Mouse (Mus musculus) brown adipose tissue, adult 24 weeks (tissue): Measurements from ENCODE around the gene Unkl. TPM values are rescaled to one million over a fixed set of nuclear protein-coding genes. Genes with fewer than 3 reads are reported as not detected.
A peak's percentile ranks its signal among the peaks of the same experiment; 100 is the strongest.

Experiments
- H3K27ac ChIP-seq: fragments of 200-500 bp; replicated peaks from 2 replicates; pipeline ENCODE4 v1.5.1; 2012; ENCODE audit warnings: low read depth, mild to moderate bottlenecking, low read length
- H3K4me1 ChIP-seq: fragments of 200-500 bp; 2 replicates; pipeline ENCODE4 v1.6.1; 2012; ENCODE audit warnings: low read length, mixed read lengths; ENCODE audit not compliant: control insufficient read depth, insufficient read depth, insufficient read length
- H3K4me3 ChIP-seq: fragments of 200-500 bp; 2 replicates; pipeline ENCODE4 v1.5.1; 2012; ENCODE audit warnings: low read depth, mild to moderate bottlenecking, low read length, moderate library complexity; ENCODE audit not compliant: insufficient read depth
- polyA plus RNA-seq: library from polyadenylated mRNA; stranded (reverse); fragments of >200 nt; gene quantifications from 2 replicates; pipeline ENCODE4 v1.2.4, GENCODE M21; 2012; ENCODE audit not compliant: missing spikeins, insufficient read depth, insufficient read length

Unkl gene
- polyA plus RNA-seq, 1 experiment: 4.3 TPM

DNA sequence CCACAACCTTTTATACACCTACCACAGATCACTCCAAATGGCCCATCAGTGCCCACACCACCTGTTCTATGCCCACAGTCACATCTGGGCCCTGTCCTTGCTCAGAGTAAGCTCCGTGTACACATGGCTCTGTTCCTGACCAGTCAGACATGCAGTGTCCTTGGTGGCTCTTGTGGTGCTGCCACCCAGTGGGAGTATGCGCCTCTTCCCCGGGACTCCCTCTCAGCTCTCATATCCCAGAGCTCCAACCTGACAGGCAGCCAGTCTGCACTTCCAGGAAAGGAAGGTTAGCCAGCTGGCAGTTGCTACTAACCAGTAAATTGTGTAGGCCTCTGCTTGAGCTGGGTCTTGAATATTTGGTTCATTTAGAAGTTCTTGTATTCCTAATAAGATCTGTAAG is 76.3 kb downstream of the Unkl start:
- no peak overlapping the region for H3K4me3 ChIP-seq
- no peak overlapping the region for H3K27ac ChIP-seq
- no peaks in the 10 kb centered on the region for H3K4me1 ChIP-seq

DNA sequence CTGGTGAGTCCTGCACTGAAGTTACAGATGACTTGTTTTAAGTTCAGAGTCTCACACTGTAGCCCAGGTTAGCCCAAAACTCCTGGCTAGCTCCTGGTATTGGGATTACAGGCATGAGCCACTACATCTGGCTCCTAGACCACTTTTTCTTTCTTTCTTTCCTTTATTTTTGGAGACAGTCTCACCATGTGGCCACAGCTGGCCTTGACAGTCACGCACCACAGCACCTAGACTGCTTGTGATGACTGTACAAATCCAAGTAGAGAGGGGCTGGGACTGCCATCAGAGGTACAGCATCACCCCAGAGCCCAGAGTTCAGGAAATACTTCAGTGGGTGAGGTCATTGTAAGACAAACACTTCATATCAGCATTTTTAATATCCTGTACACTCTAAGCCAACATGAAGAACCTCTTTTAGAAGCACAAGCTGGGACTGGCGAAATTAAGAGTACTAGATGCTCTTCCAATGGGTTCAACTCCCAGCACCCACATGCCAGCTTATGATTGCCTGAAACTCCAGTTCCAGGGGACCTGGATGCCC is 82.7 kb downstream of the Unkl start:
- Histone ChIP-seq H3K4me3 (no peak overlapping the region; the same call in 1 of the 2 replicates), H3K4me1 (peaks cover 6% of the 10 kb centered on the region), H3K27ac (no peak overlapping the region)

DNA sequence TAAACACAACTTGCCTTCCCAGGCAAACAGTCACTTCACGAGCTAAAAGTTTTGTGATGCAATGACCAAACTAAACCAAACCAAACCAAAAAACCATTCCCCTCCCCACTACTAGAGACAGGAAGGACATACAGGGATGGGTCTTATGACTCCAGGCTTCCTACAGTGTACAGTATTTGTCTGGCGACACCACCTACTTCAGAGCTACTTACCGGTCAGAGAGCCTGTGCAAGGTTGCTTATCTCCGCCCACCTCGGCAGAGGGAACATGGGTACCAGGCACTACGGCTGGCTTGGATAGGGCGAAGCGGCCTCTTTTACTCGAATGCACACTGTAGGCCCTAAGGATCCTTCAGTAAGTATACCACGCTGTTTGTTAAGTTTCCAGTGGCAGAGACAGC is 84.1 kb downstream of the Unkl start:
- Histone ChIP-seq H3K4me3 (peak overlapping the region; percentile 91), H3K4me1 (peaks cover 6% of the 10 kb centered on the region), H3K27ac (no peak overlapping the region)

DNA sequence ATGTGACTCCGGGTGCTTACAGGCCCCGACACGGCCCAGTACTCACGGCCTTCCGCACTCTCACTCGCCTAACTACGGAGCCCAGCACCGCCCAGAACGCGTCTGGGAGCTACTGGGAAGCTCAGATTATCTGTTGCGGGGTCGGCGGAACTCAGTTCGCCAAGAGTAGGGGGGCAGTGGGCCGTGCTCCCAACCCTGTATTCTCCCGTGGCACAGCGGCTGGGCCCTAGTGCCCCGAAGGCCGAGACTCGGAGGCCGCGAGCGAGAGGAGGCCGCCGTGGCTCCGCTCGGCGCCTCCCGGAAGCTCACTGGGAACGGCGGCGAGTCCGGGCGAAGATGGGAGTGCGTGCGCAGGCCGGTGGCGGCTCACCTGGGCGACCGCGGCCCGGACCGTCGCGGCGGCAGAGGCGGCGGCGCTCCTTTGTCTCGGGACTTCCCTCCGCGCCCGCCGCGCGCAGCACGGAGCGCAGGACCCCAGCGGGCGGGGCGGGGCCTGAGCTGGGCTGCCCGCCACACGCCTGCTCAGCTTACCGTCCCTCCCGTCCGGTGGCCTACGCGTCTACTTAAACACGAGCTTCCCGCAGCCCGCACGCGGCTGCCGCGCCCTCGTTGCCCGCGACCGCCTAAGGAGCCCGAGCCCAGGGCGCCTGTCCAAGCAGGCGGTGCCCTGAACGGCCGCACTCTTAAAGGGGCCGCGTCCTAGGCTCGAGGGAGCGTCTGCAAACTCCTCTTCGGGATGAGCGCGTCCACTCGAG is 84.9 kb downstream of the Unkl start:
- peaks cover 6% of the 10 kb centered on the region for H3K4me1 ChIP-seq
- H3K27ac ChIP-seq: peak overlapping the region; percentile 99
- H3K4me3 ChIP-seq: peak overlapping the region; percentile 91

DNA sequence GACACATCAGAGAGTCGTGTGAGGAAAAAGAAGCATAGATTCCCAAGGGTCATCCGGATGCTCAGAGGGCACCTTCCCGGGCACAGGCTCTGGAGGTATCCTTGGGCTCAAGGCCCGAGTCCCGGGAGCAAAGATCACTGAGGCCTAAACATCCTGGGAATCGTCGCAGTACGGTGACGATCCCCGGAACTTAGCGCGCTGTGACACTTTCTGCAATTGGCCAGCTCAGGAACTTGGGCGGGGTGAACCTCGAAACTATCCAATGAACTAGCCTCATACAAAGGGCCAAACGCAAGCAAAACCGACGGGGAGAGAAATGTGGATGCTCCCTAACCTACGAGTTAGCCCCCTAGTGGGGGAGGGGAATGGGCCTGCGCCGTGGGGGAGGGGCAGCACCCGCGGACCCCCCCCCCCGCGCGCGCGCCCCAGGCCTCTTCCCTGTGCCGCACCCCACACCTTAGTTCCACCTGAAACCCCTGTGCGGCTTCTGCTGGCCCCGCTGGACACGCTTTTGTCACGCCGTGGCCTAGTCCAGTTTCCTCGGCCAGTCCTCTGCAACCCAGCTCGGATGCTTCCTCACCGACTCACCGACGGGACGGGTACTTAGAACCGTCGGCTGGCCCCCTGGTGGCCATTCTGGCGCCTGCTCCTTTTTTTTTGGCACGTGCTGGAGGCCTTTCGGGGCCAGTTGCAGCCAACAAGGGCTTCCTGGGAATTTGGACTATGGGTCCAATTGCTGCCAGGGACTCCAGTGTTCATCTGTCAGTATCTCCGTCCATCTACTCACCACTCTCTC is 85.7 kb downstream of the Unkl start:
- peaks cover 6% of the 10 kb centered on the region for H3K4me1 ChIP-seq
- peak overlapping the region; percentile 99 for H3K27ac ChIP-seq
- peak overlapping the region; percentile 91 for H3K4me3 ChIP-seq

DNA sequence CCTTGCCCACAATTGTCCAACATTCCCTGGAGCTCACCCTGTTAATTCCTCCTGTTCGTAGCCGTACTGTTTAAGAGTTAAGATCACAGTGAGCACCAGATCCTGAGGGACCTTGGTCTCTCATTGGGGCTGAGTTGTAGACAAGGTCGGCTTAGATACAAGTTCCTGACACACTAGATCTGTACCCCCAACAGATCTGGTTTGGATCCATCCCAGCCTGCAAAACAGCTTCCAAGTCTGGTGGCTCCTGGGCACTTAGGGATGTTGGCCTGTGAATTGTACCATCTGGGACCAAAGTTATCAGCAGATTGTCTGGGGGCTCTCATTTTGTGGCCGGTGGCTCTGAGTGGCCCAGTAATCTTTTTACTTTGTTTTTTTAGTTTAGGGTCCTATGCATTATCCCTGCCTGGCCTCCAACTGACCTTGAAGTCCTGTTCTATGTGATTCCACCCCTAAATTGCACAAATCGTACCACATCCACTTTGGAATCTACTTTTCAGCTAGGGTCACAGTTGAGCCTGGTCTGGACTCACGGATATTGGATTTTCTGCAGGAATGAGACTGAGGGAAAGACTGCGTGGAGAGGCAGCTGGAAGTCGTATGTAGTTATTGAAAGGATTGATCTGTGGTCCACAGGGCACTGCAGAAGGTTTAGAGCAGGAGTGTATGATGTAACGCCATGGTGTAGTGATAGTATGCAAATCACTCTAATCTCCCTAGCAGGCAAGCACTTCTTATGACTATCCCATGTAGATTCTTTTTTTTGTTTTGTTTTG is 86.6 kb downstream of the Unkl start, which contains the start of gene Ube2i:
Gene Ube2i, minus strand, starts transcription at position 52 of the 776 bp plus-strand sequence.
- Histone ChIP-seq H3K4me3 (peak within 1 kb of the TSS; percentile 91), H3K27ac (peak within 1 kb of the TSS; percentile 99), H3K4me1 (peaks cover 6% of the 10 kb centered on the region)

DNA sequence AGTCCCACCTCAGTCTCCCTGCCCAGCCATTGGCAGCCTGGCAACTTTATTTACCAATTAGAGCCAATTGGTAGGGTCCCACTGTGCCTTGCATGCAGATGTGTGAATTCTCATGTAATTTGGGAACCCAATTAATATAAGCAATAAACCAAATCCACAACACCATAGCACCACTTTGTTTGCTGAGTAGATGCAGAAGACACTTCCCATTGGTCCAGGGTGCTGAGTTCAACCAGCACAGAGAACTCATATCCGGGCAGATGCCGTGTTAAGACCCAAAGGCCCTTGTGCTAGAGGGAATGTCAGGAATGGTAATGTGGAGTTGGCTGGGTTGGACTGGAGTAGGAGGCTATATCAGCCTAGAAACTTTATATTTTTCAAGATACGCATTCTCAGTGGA is 87.6 kb downstream of the Unkl start:
- Histone ChIP-seq H3K27ac (no peak overlapping the region), H3K4me3 (no peak overlapping the region), H3K4me1 (peaks cover 6% of the 10 kb centered on the region; the same call in 1 of the 2 replicates)

DNA sequence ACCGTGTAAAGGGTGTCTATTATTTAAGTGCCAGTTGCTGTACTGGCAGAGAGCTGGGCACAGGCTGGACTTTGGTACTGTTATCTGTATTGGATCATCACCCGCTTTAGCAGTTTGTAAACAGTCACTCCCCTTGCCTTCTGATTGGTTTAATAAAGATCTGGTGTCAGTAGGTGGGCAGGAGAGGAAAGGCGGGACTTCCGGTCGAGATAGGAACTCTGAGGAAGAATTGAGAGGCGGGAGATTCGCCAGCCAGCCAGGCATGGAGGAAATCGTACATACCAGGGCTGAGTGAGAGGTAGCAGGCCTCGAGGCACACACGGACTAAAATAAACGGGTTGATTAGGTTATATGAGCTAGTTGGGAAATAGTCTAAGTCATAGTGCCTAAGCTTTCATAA is 93.9 kb downstream of the Unkl start:
- no peak overlapping the region for H3K4me3 ChIP-seq
- H3K27ac ChIP-seq: no peak overlapping the region
- H3K4me1 ChIP-seq: no peaks in the 10 kb centered on the region

Other genes starting within 250 kb of the Unkl start
- 3.0 and 3.4 TPM in 2 replicates for gene Jpt2, start 227.7 kb upstream of the Unkl start, polyA plus RNA-seq
- 4.2 and 4.8 TPM in 2 replicates for gene Cramp1l, start 172.6 kb upstream of the Unkl start, polyA plus RNA-seq
- gene Ift140, start 172.3 kb upstream of the Unkl start, polyA plus RNA-seq: 3.8 and 4.1 TPM in 2 replicates
- gene Tmem204, start 104.8 kb upstream of the Unkl start, polyA plus RNA-seq: 13.1 and 22.6 TPM in 2 replicates
- gene Telo2, start 72.4 kb upstream of the Unkl start, polyA plus RNA-seq: 10.1 and 12.9 TPM in 2 replicates
- gene Ptx4, start 67.6 kb upstream of the Unkl start, polyA plus RNA-seq: not detected in 2 replicates
- gene Clcn7, start 55.0 kb upstream of the Unkl start, polyA plus RNA-seq: 9.6 and 11.5 TPM in 2 replicates
- not detected in 2 replicates for gene Ccdc154, start 25.9 kb upstream of the Unkl start, polyA plus RNA-seq
- not detected in 2 replicates for gene Gm38655, start 12.9 kb upstream of the Unkl start, polyA plus RNA-seq
- gene BC003965, start 3.8 kb upstream of the Unkl start, polyA plus RNA-seq: 27.3 and 36.9 TPM in 2 replicates
- gene Gnptg, start 51.7 kb downstream of the Unkl start, polyA plus RNA-seq: 27.6 and 32.7 TPM in 2 replicates
- gene Tsr3, start 51.8 kb downstream of the Unkl start, polyA plus RNA-seq: 9.9 and 13.1 TPM in 2 replicates
- 1.1 and 2.9 TPM in 2 replicates for gene Baiap3, start 68.0 kb downstream of the Unkl start, polyA plus RNA-seq
- 56.0 and 66.5 TPM in 2 replicates for gene Ube2i, start 86.2 kb downstream of the Unkl start, polyA plus RNA-seq
- not detected in 2 replicates for gene Prss34, start 110.0 kb downstream of the Unkl start, polyA plus RNA-seq
- gene Prss28, start 120.2 kb downstream of the Unkl start, polyA plus RNA-seq: not detected in 2 replicates
- not detected in 2 replicates for gene Prss29, start 130.3 kb downstream of the Unkl start, polyA plus RNA-seq
- gene Tpsab1, start 157.2 kb downstream of the Unkl start, polyA plus RNA-seq: 0.63 TPM in 1 of 2 replicates, not detected in the other
- 6.1 and 8.8 TPM in 2 replicates for gene Tpsb2, start 177.9 kb downstream of the Unkl start, polyA plus RNA-seq
- gene Tpsg1, start 180.9 kb downstream of the Unkl start, polyA plus RNA-seq: 0.99 TPM in 1 of 2 replicates, not detected in the other
- 1.3 TPM in 1 of 2 replicates, not detected in the other for gene Cacna1h, start 245.4 kb downstream of the Unkl start, polyA plus RNA-seq